Mouse (Mus musculus) cerebellum, adult (tissue): ENCODE measurements at regions not wholly inside any gene's neighbourhood (a gene's known extent, or its start where the extent isn't known, plus 50 kb on each side); places are given as distances from the start of the nearest gene placed in this dataset.

Source experiments
- ATAC-seq: cut with Nextera tagmentation; 2 replicates; pipeline ENCODE4 v1.9.2; 2017; ENCODE audit warnings: mild to moderate bottlenecking, moderate library complexity, mixed read lengths; ENCODE audit not compliant: insufficient number of reproducible peaks, low FRiP score, low TSS enrichment

- no peak for ATAC-seq
These were observed 835.8 kb upstream of the Klhl29 start for GRCm38 (mm10) chr12:6211266-6211665.

GRCm38 (mm10) chr12:6189232-6189631, 813.8 kb upstream of the Klhl29 start:
- no peak for ATAC-seq

GRCm38 (mm10) chr12:6168795-6169194, 793.3 kb upstream of the Klhl29 start:
- no peak for ATAC-seq

GRCm38 (mm10) chr12:6154287-6154686, 778.8 kb upstream of the Klhl29 start:
- no peak for ATAC-seq

GRCm38 (mm10) chr12:6151476-6151875, 776.0 kb upstream of the Klhl29 start:
- no peak for ATAC-seq

GRCm38 (mm10) chr12:6132451-6132850, 757.0 kb upstream of the Klhl29 start:
- no peak for ATAC-seq

GRCm38 (mm10) chr12:6119557-6119956, 744.1 kb upstream of the Klhl29 start:
- ATAC-seq = no peak

GRCm38 (mm10) chr12:6115254-6115653, 739.8 kb upstream of the Klhl29 start:
- ATAC-seq = no peak

- no peak for ATAC-seq
These were observed 721.8 kb upstream of the Klhl29 start for GRCm38 (mm10) chr12:6097295-6097694.

- peak; percentile 85 for ATAC-seq
These were observed 712.3 kb upstream of the Klhl29 start for GRCm38 (mm10) chr12:6087627-6088350.

GRCm38 (mm10) chr12:6087071-6087470, 711.6 kb upstream of the Klhl29 start:
- ATAC-seq = no peak

- ATAC-seq = peak; percentile 94
These were observed 671.6 kb upstream of the Klhl29 start for GRCm38 (mm10) chr12:6046866-6047689.

- ATAC-seq = no peak
These were observed 670.6 kb upstream of the Klhl29 start for GRCm38 (mm10) chr12:6046110-6046509.

GRCm38 (mm10) chr12:6042326-6042725, 666.8 kb upstream of the Klhl29 start:
- ATAC-seq = no peak

GRCm38 (mm10) chr12:6024111-6024510, 648.6 kb upstream of the Klhl29 start:
- ATAC-seq = no peak

GRCm38 (mm10) chr12:6022490-6022889, 647.0 kb upstream of the Klhl29 start:
- no peak for ATAC-seq

- peak; percentile 43; the same call in 1 of the 2 replicates for ATAC-seq
These were observed 625.5 kb upstream of the Klhl29 start for GRCm38 (mm10) chr12:6000961-6001360.

- ATAC-seq = no peak
These were observed 621.9 kb upstream of the Klhl29 start for GRCm38 (mm10) chr12:5997366-5997765.

GRCm38 (mm10) chr12:5996672-5997071, 621.2 kb upstream of the Klhl29 start:
- ATAC-seq = peak; percentile 49; the same call in 1 of the 2 replicates

GRCm38 (mm10) chr12:5983937-5984610, 608.6 kb upstream of the Klhl29 start:
- no peak for ATAC-seq

- ATAC-seq = no peak
These were observed 606.6 kb upstream of the Klhl29 start for GRCm38 (mm10) chr12:5982096-5982495.
